Mouse (Mus musculus): ENCODE measurements around the gene Sgcb.

Sgcb gene

DNA sequence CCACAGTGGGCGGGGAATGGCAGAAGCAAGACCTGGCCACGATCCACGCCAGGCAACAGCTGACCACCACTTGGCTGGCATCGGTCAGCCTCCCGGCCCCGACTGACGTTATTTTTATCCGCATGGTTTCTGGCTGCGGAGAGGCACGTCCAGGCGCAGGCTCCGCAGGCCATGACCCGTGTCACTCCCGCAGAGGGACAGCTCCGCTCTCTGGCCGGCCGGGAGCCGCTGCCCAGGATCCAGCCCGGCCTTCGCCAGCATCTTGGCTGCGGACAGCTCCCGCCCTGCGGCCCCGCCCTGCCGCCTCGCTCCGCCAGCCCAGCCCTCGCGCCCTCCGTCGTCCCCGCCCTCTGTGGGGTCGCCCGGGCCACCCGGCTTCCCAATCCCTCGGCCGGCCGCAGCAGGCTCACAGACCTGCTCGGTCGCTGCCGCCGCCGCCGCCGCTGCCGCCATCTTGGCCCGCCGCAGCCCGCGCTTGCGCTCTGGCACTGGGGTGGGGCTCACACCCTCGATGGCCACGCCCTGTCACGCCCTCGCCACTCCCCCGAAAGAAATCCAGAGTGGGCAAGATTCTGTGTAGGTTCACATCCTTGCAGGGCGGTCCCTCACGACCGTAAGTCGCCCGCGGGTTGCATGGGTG lies at the start of gene Sgcb:
Gene Sgcb, minus strand, starts transcription at position 530 of the 640 bp plus-strand sequence.
- DNase-seq (ENCODE audit: low spot score) = peak; percentile 85

DNA sequence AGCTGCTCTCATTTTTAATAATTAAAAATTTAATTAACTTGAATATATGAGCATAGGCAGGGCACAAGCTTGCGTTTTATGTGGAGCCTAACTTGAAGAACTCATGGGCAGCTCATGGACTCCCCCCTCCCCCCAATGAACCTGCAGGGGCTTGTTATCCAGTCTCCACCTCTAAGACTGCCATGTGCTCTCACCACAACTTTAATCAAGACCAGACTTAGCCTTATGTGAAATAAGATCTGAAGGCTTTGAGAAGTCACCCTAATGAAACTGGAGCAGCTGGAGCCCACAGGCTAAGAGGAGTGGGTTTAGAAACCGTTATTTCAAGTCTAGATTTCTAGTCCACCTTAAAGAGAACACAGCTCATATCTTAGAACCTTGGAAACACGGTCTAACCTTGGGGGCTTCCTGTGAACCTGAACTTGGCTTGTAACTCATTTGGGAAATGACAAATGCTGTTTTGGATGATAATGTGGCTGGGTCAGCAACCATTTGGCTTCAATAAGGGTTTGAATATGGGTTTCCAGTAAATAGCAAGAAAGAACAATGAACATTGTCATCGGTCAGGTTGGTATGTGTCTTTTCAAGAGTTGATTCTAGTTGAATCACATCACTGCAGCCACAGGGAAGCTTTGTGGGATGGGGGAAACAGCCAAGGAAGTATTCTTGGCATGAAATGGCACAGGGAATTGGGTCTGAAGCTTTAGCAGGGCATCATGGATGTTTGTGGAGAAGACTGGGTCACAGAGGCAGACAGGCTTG lies 46.8 kb upstream of the Sgcb start:
- DNase-seq (ENCODE audit: low spot score) = peak; percentile 61

DNA sequence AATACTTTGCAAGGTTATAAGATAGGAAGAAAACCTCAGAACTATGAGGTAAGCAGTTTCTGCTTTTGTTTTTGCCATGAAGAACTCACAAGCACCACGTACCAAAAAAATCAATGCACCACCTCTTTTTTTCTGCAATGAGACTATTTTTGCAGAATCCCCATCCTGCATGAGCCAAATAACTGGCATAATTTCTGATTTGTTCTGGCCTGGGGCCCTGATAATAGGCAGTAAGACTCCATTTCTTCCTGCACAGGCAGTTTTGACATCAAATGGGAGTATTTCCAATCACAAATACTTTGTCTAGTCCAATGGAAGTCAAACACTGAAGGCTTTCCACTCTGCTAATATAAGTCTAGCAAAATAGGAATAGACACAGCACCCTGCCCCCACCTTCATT lies 46.2 kb upstream of the Sgcb start:
- no peak for DNase-seq (ENCODE audit: low spot score)

DNA sequence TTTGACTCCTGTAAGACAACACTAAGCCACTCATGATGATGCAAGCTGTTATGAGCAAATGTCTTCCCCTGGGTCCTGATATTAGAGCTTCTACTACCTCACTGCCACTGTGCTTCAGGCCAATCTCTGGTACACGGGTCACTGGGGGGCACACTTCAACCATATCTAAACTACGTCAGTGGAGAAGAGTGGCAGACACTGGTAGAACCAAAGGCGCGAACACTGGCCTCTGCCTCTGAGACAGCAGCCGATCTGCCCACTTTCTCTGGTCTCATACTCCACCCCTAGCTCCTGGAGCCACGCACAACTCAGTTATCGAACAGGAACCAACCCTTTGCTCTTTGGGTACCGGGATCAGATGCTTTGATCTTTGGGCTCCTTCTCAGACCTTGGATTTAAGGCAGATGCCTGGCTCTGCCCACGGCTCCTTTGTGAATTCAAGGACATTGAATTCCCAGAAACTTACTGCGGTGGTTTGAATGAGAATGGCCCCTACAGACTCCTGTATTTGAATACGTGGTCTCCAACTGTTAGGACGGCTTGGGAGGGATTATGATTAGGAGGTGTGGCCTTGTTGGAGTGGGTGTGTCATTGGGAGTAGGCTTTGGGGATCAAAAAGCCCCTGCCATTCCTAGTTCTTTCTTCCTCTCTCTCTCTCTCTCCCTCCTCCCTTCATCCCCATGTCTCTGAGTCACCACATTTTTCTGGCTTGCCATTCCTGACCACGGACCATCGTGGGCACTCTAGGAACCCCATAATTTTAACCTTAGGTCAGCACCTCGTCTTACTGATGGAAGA lies 44.3 kb upstream of the Sgcb start:
- peak; percentile 18 for DNase-seq (ENCODE audit: low spot score)

DNA sequence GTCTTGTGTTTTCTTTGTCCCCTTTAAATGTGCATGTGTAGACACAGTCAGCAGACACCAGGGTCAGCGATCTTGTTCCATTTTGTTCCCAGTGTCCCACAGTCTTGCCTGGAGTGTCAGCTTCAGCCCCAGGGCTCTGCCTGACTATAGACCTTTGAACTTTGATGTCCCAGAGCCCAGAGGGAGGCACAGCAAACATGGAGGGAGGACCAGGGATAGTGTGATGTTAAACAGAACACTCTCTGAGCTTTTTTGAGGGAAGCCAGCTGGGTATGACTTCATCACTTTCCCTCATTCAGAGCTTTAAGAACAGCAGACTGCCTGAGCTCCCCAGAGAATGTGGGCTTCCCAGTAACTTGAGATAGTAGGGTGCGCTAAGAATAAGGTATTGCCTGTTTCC lies 42.6 kb upstream of the Sgcb start:
- no peak for DNase-seq (ENCODE audit: low spot score)

DNA sequence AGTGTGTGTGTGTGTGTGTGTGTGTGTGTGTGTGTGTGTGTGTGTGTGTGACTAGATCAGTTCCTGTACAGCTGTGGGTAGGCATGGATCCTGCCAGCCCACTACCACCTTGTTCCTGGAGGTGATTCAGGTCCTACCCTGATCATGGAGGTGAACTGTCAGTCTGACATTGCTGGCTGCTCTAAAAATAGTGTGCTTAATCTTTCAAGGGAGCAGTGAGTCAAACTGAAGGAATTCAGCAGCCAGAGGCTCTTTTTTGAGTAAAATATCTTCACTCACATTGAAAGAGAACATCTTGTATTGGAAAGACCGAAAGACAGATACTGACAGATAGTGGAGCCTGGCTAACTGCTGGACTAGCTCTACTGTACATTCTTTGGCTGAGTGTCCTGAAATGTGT lies 41.0 kb upstream of the Sgcb start:
- DNase-seq (ENCODE audit: low spot score) = no peak

DNA sequence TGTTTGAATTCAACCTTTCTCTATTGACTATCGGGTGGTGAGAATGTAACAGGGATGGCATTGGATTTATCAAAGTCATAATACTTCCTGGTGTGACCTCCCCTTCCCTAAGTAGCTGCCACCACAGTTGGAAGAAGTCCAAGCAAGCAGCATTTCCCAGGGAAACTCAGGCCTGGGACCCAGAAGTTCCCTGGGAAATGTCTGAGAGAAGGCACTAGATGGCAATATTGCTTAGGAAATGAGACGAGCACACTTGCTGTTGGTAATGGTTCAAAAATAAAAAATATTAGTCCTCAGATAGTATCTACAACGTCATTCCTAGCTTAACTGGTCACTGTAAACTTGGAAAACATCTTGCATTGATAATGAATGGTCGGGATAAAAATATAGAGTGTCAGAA lies 38.6 kb upstream of the Sgcb start:
- DNase-seq (ENCODE audit: low spot score) = peak; percentile 73

DNA sequence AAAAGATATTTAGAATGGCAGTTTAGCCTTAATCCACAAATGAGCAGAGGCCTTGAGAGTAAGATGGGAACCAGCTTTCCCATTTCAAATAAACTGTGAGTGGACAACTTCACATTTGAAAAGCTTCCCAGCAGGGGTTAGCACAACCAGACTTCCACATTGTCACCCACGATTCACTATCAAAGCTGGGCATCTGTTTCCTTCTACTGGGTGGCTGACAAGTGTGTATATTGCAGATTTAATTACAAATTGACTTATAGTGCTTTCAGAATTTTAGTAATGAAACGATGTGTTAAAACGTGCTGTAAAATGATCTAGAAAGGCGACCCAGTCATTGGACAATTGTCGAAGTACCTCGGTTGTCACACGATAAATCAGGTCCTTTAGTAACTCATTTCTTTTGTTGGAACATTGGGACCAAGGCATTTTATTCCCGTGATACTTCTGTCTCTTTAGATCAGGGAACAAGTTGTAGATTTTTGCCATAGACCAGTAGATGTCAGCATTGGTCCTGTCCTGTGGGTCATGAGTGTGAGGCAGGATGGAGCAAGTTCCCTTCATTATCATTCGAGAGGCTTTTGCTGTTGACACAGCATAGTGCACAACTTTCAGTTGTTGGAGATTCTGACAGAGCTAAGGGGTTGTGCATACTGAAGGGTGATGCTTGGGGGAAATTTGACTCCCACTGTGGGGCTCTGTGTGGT lies 36.3 kb upstream of the Sgcb start:
- peak; percentile 52 for DNase-seq (ENCODE audit: low spot score)

DNA sequence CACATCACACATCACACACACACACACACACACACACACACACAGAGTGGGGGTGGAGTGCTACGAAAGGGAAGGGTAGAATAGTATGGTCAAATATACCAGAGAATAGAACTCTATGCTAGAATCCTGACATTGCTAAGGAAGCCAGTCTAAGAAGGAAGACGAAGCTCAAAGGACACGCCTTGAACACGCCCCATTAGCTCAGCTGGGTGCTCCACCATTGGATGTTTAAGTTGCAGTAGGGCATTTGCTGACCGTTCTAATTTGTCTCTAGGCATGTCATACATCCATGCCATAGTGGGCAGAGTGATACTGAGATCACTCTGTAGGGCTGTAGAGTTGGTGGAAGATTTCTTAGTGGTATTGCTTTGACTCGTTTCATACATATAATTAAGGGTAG lies 35.6 kb upstream of the Sgcb start:
- no peak for DNase-seq (ENCODE audit: low spot score)

DNA sequence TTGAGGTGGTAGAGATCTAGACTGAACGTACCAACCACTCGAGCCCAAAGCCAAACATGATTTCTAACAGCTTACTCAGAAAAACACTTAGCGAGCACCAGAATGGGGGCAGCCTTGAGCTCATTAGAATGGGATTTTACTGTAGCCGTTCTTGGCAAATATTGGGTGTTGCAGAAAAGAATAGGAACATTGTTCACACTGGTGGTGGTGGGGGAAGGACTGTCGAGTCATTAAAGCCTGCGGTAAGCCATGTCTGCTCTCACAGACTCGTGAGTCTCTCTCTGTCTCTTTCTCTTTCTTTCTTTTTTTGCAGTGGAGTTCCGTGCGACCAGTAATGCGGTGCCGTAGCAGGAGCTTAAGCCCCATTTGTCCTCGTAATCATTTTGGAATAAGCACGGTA lies 29.0 kb upstream of the Sgcb start:
- DNase-seq (ENCODE audit: low spot score) = no peak

DNA sequence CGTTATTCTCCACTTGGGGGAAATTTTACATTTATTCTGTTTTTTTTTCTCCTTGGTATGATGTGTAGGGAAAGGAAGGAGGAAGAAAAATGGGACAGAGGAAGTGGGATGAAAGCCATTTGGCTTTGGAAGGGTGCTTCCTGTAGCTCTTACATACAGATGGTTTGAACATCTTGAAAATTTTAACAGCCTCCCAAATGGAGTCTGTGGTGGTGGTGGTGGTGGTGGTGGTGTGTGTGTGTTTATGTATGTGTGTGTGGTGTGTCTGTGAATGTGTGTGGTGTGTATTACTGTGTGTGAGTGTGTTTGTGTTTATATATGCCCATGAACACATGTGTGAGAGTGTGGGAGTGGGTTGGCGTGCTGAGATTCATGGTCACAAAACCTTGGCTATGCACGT lies 28.0 kb upstream of the Sgcb start:
- DNase-seq (ENCODE audit: low spot score) = no peak

DNA sequence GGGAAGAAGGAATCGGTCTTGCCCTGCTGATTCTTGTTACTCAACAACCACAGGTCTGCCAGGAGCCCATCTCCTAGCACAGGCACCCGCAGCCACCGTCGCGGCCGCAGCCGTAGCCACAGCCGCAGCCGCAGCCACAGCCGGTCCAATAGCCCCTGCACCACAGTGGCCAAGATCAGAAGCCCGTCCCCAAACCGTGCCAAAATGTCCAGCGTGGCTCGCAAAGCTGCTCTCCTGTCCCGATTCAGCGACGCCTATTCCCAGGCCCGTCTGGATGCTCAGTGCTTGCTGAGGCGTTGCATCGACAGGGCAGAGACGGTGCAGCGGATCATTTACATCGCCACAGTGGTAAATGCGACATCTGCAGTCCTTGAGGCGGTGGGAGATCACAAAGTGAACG lies 21.8 kb upstream of the Sgcb start:
- DNase-seq (ENCODE audit: low spot score) = peak; percentile 18

DNA sequence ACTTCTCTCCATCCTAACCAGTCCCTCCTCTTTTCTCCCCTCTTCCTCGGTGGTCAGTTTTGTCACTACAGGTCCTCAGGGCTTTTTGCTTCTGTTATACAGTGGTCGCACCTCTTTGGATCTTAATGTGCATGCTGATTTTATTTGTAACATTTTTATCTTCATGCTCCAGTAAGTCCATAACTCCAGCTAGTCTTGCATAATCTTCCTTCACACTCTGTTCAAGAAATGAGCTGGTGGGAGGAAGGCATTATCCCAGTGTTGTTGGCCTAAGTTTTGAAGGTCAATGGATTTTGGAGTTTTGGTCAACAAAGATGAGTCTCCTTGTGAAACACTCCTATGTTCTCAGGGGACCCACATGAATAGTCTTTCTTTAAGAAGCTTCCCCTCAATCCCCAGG lies 20.3 kb upstream of the Sgcb start:
- DNase-seq (ENCODE audit: low spot score) = no peak

DNA sequence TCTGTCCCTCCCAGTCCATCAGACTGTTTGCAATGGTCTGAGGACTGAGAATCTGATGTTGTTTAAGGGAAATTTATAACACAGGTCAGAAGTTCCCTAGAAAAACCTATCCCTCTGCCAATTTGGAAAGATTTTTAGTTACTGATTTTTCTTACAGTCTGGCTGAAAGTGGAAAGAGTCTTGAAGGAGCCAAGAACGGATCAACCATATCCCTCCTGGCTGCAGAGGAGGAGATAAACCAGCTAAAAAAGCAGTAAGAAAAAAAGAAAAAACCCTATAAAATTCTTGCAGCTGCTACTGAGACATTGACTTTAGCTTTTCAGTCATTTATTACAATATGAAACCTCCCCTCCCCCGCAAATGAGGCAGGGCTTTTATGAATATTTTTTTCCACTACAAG lies 19.1 kb upstream of the Sgcb start:
- no peak for DNase-seq (ENCODE audit: low spot score)

DNA sequence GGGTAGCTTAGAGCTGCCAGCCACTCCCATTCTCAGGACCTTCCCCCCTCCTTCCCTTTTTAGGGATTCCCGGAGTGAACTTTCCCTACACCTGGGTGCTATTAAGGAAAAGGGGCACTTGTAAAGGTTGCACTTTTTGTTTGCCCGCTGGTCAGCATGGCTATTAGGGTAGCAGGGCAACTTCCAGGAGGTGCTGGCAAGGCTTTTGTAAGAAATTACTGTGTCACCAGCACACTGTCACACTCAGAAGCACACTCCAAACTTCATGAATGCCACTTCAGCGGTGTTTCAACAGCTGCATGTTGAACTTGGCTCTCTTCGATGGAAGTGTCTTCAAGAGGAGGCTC lies 4.2 kb upstream of the Sgcb start:
- DNase-seq (ENCODE audit: low spot score) = peak; percentile 61

DNA sequence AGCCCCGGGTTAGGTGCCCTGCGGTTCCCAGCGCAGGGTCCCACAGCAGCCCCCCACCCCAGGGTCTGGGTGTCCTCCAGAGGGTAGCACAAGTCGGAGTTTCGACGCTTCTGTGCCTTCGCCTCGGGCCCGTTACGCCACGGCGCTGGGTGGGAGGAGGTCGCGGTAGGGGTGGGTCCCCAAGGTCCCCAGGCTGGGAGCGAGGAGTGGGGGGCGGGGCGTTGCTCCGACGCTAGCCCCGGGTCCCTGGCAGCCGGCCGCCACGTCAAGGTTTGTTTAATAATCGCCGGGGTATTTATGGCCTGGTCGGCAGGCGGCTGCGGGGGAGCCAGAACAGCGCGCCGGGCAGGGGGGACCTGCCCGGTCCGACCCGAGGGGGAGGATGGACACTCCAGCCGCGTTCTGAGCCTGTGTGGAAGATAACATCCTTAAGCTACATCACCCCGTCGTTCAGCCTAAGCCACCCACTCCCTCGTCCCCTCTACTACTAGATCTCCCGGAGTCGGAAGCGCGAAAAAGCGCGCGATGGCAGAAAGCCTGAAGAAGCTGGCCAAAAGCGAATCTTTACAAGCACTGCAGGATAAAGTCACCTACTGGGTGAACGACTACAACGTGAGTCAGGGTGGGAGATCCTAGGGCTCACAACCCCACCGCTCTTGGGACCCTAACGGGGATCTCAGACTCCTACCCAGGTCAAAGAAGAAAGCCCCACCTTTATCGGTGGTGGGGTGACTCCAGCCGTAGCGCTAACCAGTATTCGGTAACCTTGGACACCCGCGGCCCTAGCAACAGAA lies 3.7 kb upstream of the Sgcb start, which contains the start of gene Spata18:
Gene Spata18, plus strand, starts transcription at position 319 of the 794 bp plus-strand sequence.
- DNase-seq (ENCODE audit: low spot score) = peak; percentile 64

DNA sequence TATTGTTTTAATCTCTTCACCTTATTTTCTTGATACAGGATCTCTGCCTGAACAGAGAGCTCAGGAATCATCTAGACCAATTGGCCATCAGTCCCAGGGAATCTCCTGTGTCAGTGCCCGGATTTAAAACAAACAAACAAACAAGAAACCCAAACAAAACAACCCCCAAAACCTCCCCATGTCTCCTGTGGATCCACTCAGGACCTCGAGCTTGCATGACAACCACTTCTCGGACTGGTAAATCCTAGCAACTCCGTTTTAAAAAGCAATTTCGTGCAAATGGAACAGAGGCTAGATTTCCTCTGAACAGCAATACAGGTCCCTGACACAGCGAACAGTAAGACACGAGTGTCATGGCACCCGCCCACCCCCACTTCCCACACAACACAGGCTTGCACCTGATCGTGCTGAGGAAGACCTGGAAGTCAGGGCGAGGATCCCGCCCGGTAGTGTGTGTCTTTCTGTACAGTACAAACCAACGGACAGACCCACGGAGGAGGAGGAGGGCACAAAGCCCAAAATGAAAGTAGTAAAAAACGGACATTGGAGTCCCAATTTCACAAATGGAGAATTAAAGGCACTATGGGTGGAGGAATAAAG lies 2.9 kb upstream of the Sgcb start:
- DNase-seq (ENCODE audit: low spot score) = peak; percentile 44

DNA sequence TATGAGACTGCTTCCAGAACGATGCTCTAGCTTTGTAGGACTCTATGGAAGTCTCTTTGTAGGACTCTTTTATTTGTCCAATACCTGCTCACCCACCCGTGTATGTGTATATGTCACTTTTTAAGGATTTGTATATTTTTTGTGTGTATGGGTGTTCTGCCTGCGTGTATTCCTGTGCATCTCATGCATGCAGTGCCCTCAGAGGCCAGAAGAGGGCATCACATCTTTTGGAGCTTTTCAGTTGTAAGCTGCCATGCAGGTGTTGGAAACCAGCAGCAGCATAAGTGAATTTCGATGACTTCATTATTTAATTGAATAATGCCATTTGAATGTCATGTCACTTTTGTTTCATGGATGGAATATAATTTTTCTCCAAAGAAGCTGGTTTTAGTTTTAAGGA lies 5.5 kb downstream of the Sgcb start:
- DNase-seq (ENCODE audit: low spot score) = peak; percentile 65

DNA sequence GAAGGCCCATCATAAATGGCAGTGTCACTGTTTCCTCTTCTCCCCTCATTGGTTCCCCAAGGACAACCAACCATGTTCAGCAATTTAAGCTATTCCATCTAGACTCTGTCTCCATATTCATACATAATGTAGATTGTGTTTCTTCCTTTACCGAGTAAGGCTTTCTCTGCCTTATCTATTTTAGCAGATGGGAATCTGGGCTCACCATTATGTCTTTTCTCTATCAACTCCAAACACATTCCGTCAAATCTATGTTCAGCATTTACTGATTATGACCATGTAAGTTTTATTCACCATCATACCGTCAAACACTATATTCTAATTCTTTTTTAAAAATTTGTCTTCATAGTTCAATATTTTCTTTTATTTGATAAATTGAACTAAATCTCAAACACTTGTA lies 6.5 kb downstream of the Sgcb start:
- no peak for DNase-seq (ENCODE audit: low spot score)

DNA sequence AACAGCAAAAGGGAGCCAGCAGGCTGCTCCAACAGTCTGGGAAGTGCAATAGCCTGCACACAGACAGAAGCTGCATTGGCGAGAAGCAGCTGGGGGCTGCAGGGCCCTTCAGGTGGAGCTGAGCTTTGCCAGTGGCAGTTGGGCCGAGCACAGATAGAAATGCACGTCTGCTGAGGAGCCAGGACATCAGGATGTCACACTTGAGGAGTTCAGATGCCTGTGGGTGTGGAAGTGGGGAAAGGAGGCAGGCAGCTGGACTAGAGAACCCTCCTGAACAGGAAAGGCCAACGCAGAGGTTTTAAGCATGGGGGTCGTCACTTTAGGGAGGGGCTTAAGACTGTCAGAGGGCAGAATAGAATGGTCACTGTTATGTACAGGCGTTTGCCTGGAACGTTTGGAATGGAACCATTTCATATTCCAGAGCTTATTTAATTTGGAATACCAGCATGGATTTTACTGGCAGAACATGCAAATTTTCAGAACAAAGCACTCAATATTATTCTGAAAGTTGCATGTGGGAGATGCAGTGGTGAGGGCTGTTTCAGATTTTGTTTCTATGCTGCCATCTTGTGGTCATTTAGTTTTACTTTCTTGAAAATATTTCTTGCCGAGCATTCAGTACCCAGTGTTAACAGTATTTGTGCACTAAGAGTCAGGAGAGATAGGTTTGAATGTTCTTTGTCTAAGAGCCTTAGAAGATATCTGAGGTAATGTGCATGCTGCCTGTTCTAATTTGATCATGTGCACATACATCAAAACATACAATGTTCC lies 10.1 kb downstream of the Sgcb start:
- DNase-seq (ENCODE audit: low spot score) = peak; percentile 84
